Comparison of ENCODE assay signal across 25 mouse cellular contexts in the genomic region with DNA sequence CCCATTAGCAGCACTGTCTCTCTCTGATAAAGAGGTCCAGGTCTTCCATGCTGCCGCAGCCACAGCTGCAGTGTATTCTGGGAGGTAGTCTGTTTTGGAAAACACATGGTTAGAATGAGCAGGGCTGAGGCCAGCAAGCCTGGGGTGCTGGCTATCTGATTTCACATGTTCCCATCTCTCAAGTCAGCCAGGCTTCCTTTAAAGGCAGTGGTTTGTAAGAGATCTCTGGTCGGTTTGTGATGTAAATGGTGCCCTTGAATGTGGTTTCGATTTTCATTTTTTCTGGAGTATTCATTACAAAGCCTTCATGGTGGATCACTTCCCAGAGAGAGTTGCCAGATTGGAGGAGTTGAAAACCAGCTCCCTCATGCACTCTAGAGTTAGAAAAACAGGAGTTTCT.
"Had no signal": no experiment of that assay in that cellular context is flagged by ENCODE, and none has a peak within 500 bp of the region (broad histone marks: within the 10 kb centered on the region; RNA-seq: fewer than 3 reads in every experiment).

No protein-coding gene starts in this region.

- H3K27ac ChIP-seq: heart, embryonic 10.5 days; hindbrain, embryonic 10.5 days; hindbrain, embryonic 12.5 days; hindbrain, embryonic 14.5 days; intestine, embryonic 15.5 days; kidney, embryonic 15.5 days; limb, embryonic 13.5 days; limb, embryonic 15.5 days; liver, embryonic 12.5 days; liver, embryonic 14.5 days had no signal

- H3K4me2 ChIP-seq: heart, embryonic 12.5 days; hindbrain, embryonic 12.5 days; hindbrain, embryonic 14.5 days; intestine, embryonic 15.5 days; kidney, embryonic 15.5 days; limb, embryonic 13.5 days; limb, embryonic 15.5 days; liver, embryonic 12.5 days had no signal

- H3K9ac ChIP-seq: heart, embryonic 12.5 days; hindbrain, embryonic 12.5 days; hindbrain, embryonic 14.5 days; intestine, embryonic 15.5 days; kidney, embryonic 15.5 days; limb, embryonic 13.5 days; limb, embryonic 15.5 days; liver, embryonic 12.5 days; liver, embryonic 14.5 days had no signal

- H3K27me3 ChIP-seq: heart, embryonic 12.5 days; hindbrain, embryonic 12.5 days; intestine, embryonic 15.5 days; kidney, embryonic 15.5 days; limb, embryonic 13.5 days; limb, embryonic 15.5 days; liver, embryonic 12.5 days had no signal

- H3K9me3 ChIP-seq: heart, embryonic 10.5 days; heart, embryonic 12.5 days; hindbrain, embryonic 10.5 days; hindbrain, embryonic 12.5 days; intestine, embryonic 15.5 days; kidney, embryonic 15.5 days; limb, embryonic 13.5 days; limb, embryonic 15.5 days; liver, embryonic 12.5 days had no signal

- H3K4me1 ChIP-seq: heart, embryonic 10.5 days; heart, embryonic 12.5 days; limb, embryonic 15.5 days; liver, embryonic 12.5 days had no signal

- H3K4me3 ChIP-seq: heart, embryonic 10.5 days; heart, embryonic 12.5 days; hindbrain, embryonic 10.5 days; hindbrain, embryonic 12.5 days; intestine, embryonic 15.5 days; kidney, embryonic 15.5 days; limb, embryonic 13.5 days; limb, embryonic 15.5 days; liver, embryonic 12.5 days had no signal

- DNase-seq: heart, adult 18-20 months; heart, postnatal 10 days; heart, postnatal 4 days; kidney, adult 2 months; kidney, adult 9 months; kidney, postnatal 14 days; kidney, postnatal 36 days; layer of hippocampus, adult 9-11 months; layer of hippocampus, postnatal 36 days; left cerebral cortex, postnatal 4 days; lung, adult 18-20 months had no signal

- ATAC-seq: hindbrain, embryonic 16.5 days; inflammation-experienced regulatory T-cells, adult 6 months; intestine, embryonic 15.5 days; intestine, postnatal 0 days; liver, embryonic 12.5 days had no signal

- H3K36me3 ChIP-seq: heart, embryonic 10.5 days; heart, embryonic 12.5 days; hindbrain, embryonic 10.5 days; hindbrain, embryonic 12.5 days; intestine, embryonic 15.5 days; kidney, embryonic 15.5 days; limb, embryonic 13.5 days; limb, embryonic 15.5 days; liver, embryonic 12.5 days had no signal
